Mouse (Mus musculus): Measurements from ENCODE around the gene Gm4907.
"Not testable (repeated sequence)": the region's sequence is repeated elsewhere in the genome, so short reads cannot be mapped to it uniquely, and the experiment has no call there.

Gm4907 gene

GRCm38 (mm10) chrX:23882253-23882652, at the start of gene Gm4907:
Gm4907 (plus strand) TSS chrX:23882553.
- not testable (repeated sequence) for H3K27me3 ChIP-seq (ENCODE audit: insufficient read depth, low read length); H3K9me3 ChIP-seq (ENCODE audit: low read length); H3K4me3 ChIP-seq (replicated peaks; ENCODE audit: low read length); H3K4me1 ChIP-seq (replicated peaks; ENCODE audit: low read depth, low read length); H3K36me3 ChIP-seq (ENCODE audit: insufficient read depth, low read length)

GRCm38 (mm10) chrX:23833784-23834183, 48.6 kb upstream of the Gm4907 start:
- not testable (repeated sequence) for H3K4me3 ChIP-seq (replicated peaks; ENCODE audit: low read length); H3K27me3 ChIP-seq (ENCODE audit: insufficient read depth, low read length); H3K4me1 ChIP-seq (replicated peaks; ENCODE audit: low read depth, low read length); H3K36me3 ChIP-seq (ENCODE audit: insufficient read depth, low read length)
- H3K9me3 ChIP-seq (ENCODE audit: low read length), result peaks cover 47% of the 10 kb centered on the region

GRCm38 (mm10) chrX:23840921-23841320, 41.4 kb upstream of the Gm4907 start:
- Histone ChIP-seq H3K9me3 (ENCODE audit: low read length) (peaks cover 22% of the 10 kb centered on the region), H3K4me3 (replicated peaks; ENCODE audit: low read length) (no peak overlapping the region), H3K36me3 (ENCODE audit: insufficient read depth, low read length) (no peaks in the 10 kb centered on the region), H3K4me1 (replicated peaks; ENCODE audit: low read depth, low read length) (no peaks in the 10 kb centered on the region), H3K27me3 (ENCODE audit: insufficient read depth, low read length) (no peaks in the 10 kb centered on the region)
- TF ChIP-seq CTCF (conservative IDR thresholded peaks at IDR 0.05; ENCODE audit: low read length) (no peak), POU5F1 (IDR thresholded peaks at IDR 0.05; ENCODE audit: borderline replicate concordance, low read length) (no peak), NANOG (IDR thresholded peaks at IDR 0.05; ENCODE audit: borderline replicate concordance, low read length) (no peak)

- peaks cover 16% of the 10 kb centered on the region for H3K4me1 ChIP-seq (replicated peaks; ENCODE audit: low read depth, low read length)
- H3K9me3 ChIP-seq (ENCODE audit: low read length), result no peaks in the 10 kb centered on the region
- H3K27me3 ChIP-seq (ENCODE audit: insufficient read depth, low read length), result no peaks in the 10 kb centered on the region
- no peak overlapping the region for H3K4me3 ChIP-seq (replicated peaks; ENCODE audit: low read length)
- TF ChIP-seq NANOG (IDR thresholded peaks at IDR 0.05; ENCODE audit: borderline replicate concordance, low read length) (peak; percentile 73; the same call in 1 of the 2 replicates), CTCF (conservative IDR thresholded peaks at IDR 0.05; ENCODE audit: low read length) (no peak), POU5F1 (IDR thresholded peaks at IDR 0.05; ENCODE audit: borderline replicate concordance, low read length) (no peak)
- H3K36me3 ChIP-seq (ENCODE audit: insufficient read depth, low read length), result no peaks in the 10 kb centered on the region
These were observed 71.8 kb downstream of the Gm4907 start for GRCm38 (mm10) chrX:23954161-23954560.
